Mouse (Mus musculus): ENCODE measurements around the gene Scarb1. TPM values are rescaled to one million over a fixed set of nuclear protein-coding genes. Genes with fewer than 3 reads are reported as not detected.

Scarb1 gene
- polyA plus RNA-seq, 1 experiment, result 13.2 TPM

- 70% methylated on average over 1 of the region's 1 CpGs for WGBS
- DNase-seq (ENCODE audit: low read depth, low spot score), result no peak
These were observed 25.8 kb downstream of the Scarb1 start for GRCm38 (mm10) chr5:125315110-125315509.

DNA sequence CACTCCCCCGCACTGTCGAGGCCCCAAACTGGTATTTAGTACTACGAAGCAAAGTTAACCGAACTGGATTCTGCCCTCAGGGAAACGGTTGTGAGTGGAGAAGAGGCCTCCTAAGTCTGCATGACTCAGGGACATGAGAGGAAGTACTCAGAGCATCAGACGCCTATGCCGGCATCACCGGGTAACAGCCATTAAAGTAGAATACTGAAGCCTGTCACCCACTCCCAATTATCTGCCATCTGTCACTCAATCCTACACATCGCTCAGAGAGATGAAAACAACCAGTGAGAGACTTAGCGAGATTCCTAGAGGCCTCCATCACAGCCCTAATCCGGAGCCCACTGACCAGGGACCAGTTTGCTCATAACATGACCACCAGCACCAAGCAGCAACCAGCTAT lies 26.9 kb downstream of the Scarb1 start:
- no peak for DNase-seq (ENCODE audit: low read depth, low spot score)
- 85% methylated on average over 11 of the region's 11 CpGs for WGBS

- DNase-seq (ENCODE audit: low read depth, low spot score), result peak; percentile 31
These were observed 27.8 kb downstream of the Scarb1 start for GRCm38 (mm10) chr5:125312970-125313597.

GRCm38 (mm10) chr5:125310986-125311385 lies 29.9 kb downstream of the Scarb1 start:
- no peak for DNase-seq (ENCODE audit: low read depth, low spot score)
- WGBS, result 63% methylated on average over 2 of the region's 2 CpGs

More at GRCm38 (mm10) chr5:125312970-125313597, 27.8 kb downstream of the Scarb1 start:
- WGBS, result 31% methylated on average over 13 of the region's 13 CpGs

GRCm38 (mm10) chr5:125309193-125309592 lies 31.7 kb downstream of the Scarb1 start:
- no peak for DNase-seq (ENCODE audit: low read depth, low spot score)
- 28% methylated on average over 7 of the region's 7 CpGs for WGBS

DNA sequence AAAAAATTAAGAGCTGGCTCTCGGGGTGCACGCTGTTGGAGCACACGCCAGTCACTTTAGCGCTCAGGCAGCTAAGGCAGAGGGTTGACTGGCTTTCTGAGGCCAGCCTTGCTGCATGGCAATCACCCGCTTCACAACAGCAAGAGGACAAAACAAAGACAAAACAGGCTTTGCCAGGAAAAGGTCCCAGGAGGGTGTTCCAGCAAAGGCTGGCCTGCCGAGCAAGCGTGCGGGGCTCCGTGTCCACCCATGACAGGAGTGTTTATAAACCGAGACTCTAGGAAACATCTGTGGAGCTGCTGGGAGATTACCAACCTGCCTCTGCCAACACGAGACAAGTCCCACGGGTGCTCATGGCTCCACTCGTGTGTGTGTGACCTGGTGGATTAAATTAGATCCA lies 34.1 kb downstream of the Scarb1 start:
- DNase-seq (ENCODE audit: low read depth, low spot score), result no peak
- 81% methylated on average over 13 of the region's 13 CpGs for WGBS

GRCm38 (mm10) chr5:125306372-125306771 lies 34.5 kb downstream of the Scarb1 start:
- no peak for DNase-seq (ENCODE audit: low read depth, low spot score)
- 64% methylated on average over 7 of the region's 7 CpGs for WGBS

DNA sequence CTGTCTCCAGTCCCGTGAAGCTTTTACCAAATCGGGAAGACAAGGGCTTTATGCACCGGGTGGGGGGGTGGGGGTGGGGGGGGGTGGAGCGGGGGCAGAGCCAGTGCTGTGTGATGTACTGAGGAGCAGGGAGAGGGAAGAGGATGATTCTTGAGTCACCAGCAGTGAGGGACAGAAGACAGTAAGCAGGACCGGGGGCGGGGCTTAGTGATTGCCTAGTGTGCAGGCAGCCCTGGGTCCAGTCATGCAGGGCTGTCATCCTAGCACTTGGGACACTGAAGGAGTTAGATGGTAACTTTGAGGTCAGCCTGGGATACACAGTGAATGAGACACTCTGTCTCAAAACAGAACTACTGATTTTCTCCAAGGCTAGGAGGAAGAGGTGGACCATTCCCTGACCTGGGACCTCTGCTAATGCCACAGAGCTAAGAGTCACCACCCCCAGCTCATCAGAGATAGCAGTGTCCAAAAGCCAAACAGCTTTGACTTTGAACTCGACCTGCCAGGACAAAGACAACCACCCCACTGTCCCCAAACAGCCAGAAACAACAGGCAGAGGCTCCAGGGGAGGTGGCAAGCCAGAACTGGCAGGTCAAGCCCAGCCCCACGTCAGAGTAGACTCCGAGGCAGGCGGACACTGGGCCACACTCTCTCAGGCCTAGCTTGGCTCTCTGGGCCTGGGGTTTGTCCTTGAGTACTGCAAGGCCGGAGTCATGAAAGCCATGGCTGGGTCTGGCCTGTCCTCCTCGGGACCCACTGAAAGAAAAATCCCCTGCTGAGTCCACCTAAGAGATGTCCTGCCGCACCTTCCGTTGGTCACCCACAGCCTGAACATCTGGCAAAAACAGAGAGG lies 35.4 kb downstream of the Scarb1 start:
- 74% methylated on average over 14 of the region's 14 CpGs for WGBS
- no peak for DNase-seq (ENCODE audit: low read depth, low spot score)

GRCm38 (mm10) chr5:125304245-125304856 lies 36.5 kb downstream of the Scarb1 start:
- DNase-seq (ENCODE audit: low read depth, low spot score), result no peak
- 42% methylated on average over 18 of the region's 18 CpGs for WGBS

- DNase-seq (ENCODE audit: low read depth, low spot score), result no peak
- WGBS, result 96% methylated on average over 6 of the region's 6 CpGs
These were observed 37.8 kb downstream of the Scarb1 start for GRCm38 (mm10) chr5:125303055-125303454.

GRCm38 (mm10) chr5:125298234-125298633 lies 42.7 kb downstream of the Scarb1 start:
- 63% methylated on average over 9 of the region's 9 CpGs for WGBS
- DNase-seq (ENCODE audit: low read depth, low spot score), result no peak

- 96% methylated on average over 7 of the region's 7 CpGs for WGBS
- DNase-seq (ENCODE audit: low read depth, low spot score), result no peak
These were observed 43.7 kb downstream of the Scarb1 start for GRCm38 (mm10) chr5:125297171-125297570.

DNA sequence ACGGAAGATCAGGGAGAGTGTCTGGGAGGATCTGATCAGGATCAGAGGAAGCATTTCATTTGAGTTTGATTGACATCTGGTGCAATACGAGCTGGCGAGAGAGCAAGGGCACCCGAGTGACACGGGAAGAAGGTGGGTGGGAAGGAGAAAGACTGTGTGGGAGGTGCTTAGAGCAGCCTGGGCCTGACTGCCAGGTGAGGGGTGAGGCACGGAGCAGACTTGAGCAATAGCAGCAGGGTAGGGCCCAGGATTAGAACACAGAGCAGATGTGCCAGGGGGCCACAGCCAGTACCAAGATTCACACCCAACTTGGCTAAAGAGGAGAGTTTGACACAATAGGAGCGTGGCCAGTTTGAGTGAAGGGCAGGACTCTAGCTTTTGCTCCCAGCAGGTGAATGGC lies 47.9 kb downstream of the Scarb1 start:
- WGBS, result 55% methylated on average over 7 of the region's 7 CpGs
- DNase-seq (ENCODE audit: low read depth, low spot score), result no peak

DNA sequence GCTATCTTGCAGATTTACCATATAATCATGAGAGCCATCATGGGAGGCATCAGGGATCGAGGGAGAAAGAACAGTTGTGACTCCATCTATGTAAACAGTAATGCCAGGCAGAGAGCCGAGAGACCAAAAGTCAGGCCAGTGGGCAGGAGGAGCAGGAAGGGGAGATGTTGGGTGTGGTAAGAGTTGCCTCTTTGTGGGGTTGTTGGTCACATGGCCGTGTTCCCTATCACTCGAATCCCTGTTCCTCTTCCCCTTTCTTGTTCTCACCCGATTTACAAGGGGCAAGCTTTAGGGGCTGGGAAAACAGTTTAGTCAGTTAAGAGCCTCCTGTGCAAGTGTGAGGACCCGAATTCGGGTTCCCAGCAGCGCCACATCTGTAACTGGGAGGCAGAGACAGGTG lies 49.0 kb downstream of the Scarb1 start:
- WGBS, result 50% methylated on average over 8 of the region's 8 CpGs
- DNase-seq (ENCODE audit: low read depth, low spot score), result no peak

DNA sequence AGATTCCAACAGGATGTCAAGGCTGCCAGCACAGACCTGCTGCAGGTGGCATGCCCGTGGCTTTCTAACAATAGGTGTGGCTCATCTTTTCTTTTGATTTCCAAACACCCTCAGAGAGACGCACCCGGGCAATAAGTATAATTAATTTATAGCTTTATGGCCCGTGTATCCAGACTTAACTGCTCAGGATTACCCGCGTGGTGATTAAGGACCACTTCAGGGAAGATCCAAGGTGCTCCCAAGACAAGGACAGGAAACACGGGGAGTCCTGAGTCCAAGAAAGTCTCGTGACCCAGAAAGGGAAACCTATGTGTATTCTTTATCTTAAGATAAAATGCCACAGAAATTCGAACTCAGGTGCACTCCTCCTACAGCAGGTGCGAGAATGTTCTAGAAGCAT lies 49.5 kb downstream of the Scarb1 start:
- no peak for DNase-seq (ENCODE audit: low read depth, low spot score)
- 29% methylated on average over 10 of the region's 10 CpGs for WGBS

GRCm38 (mm10) chr5:125287053-125287655 lies 53.7 kb downstream of the Scarb1 start:
- no peak for DNase-seq (ENCODE audit: low read depth, low spot score)
- WGBS, result 95% methylated on average over 9 of the region's 9 CpGs

GRCm38 (mm10) chr5:125286090-125286489 lies 54.8 kb downstream of the Scarb1 start:
- WGBS, result 84% methylated on average over 11 of the region's 11 CpGs
- no peak for DNase-seq (ENCODE audit: low read depth, low spot score)

DNA sequence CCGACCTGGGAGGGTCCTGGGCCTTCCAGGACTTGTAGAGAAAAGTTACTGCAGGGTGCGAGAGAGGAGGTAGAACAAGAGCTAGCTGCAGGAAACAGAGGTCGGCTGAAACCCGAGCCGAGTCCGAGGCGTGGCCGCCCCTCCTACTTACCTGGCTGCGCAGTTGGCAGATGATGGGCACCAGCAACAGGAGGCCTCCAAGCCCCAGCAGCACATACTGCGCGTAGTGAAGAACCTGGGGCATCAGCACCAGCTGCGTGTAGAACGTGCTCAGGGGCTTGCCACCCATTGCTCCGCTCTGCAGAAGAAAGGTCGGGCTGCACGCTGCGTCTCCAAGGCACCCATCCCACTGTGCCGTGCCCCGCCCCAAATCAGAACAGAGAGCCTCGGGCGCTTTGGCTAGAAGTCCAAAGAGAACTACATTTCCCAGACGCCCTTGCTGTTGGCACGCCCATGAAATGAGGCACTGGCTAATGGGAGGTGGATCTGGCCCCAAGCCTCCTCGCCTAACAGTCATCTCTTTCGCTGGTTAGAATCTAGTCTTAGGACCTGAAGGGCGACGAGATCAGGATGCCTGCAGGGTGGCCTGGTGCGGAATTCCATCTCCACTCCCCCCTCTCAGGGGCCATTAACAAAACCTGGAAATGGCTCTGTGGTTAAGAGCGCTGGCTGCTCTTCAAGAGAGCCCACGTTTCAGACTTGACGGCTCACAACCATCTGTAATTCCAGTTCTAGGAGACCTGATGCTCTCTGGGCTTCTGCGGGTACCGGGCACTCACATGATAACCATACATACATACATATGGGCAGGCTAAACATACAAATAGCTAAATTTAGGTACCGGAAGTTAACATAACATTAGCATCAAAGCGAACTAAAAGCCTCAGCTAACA lies 56.9 kb downstream of the Scarb1 start:
- peak; percentile 63 for DNase-seq (ENCODE audit: low read depth, low spot score)
- 21% methylated on average over 35 of the region's 35 CpGs for WGBS

DNA sequence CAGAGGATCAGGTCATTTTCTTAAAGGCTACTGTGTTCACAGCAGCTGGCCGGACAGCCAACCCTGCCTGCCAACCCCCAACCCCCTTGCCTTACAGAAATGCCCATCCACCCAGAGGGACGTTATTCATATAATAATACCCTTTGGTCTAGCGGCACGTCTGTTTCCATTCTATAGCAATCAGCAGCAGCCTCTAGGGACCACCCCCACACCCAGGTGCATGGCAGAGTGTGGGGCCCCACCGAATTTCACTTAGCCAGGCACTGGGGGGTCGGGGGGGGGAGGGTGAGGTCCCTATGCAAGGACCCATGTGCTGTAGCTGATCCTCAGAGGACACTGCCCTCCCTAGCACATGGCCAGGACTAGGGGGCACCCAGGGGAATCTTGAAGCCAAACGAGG lies 61.7 kb downstream of the Scarb1 start:
- 80% methylated on average over 7 of the region's 7 CpGs for WGBS

More for the DNA sequence above, 61.7 kb downstream of the Scarb1 start:
- DNase-seq (ENCODE audit: low read depth, low spot score), result no peak
